Mouse (Mus musculus): ENCODE measurements around the gene Slc25a18.

Slc25a18 gene

GRCm38 (mm10) chr6:120773149-120773628 is at the start of gene Slc25a18:
Gene Slc25a18, plus strand, starts transcription at chr6:120773578.
- no peak for DNase-seq (ENCODE audit: low read depth)

- no peak for DNase-seq (ENCODE audit: low read depth)
Measured at GRCm38 (mm10) chr6:120725986-120726385, 47.4 kb upstream of the Slc25a18 start.

GRCm38 (mm10) chr6:120736011-120736410 is 37.4 kb upstream of the Slc25a18 start:
- DNase-seq (ENCODE audit: low read depth): no peak

GRCm38 (mm10) chr6:120736566-120736965 is 36.8 kb upstream of the Slc25a18 start:
- peak; percentile 8 for DNase-seq (ENCODE audit: low read depth)

- DNase-seq (ENCODE audit: low read depth): no peak
Measured at GRCm38 (mm10) chr6:120743130-120743529, 30.2 kb upstream of the Slc25a18 start.

GRCm38 (mm10) chr6:120744266-120744665 is 29.1 kb upstream of the Slc25a18 start:
- no peak for DNase-seq (ENCODE audit: low read depth)

GRCm38 (mm10) chr6:120746416-120746815 is 27.0 kb upstream of the Slc25a18 start:
- no peak for DNase-seq (ENCODE audit: low read depth)

GRCm38 (mm10) chr6:120761151-120761550 is 12.2 kb upstream of the Slc25a18 start:
- DNase-seq (ENCODE audit: low read depth): no peak

GRCm38 (mm10) chr6:120769972-120770371 is 3.4 kb upstream of the Slc25a18 start:
- DNase-seq (ENCODE audit: low read depth): no peak

- DNase-seq (ENCODE audit: low read depth): no peak
Measured at GRCm38 (mm10) chr6:120771366-120771765, 2.0 kb upstream of the Slc25a18 start.

- DNase-seq (ENCODE audit: low read depth): no peak
Measured at GRCm38 (mm10) chr6:120772025-120772424, 1.4 kb upstream of the Slc25a18 start.

GRCm38 (mm10) chr6:120773763-120774162 is 385 bp downstream of the Slc25a18 start:
- no peak for DNase-seq (ENCODE audit: low read depth)

- no peak for DNase-seq (ENCODE audit: low read depth)
Measured at GRCm38 (mm10) chr6:120776286-120776685, 2.9 kb downstream of the Slc25a18 start.

GRCm38 (mm10) chr6:120777533-120777932 is 4.2 kb downstream of the Slc25a18 start:
- DNase-seq (ENCODE audit: low read depth): no peak

GRCm38 (mm10) chr6:120778226-120778625 is 4.8 kb downstream of the Slc25a18 start:
- DNase-seq (ENCODE audit: low read depth): no peak

GRCm38 (mm10) chr6:120782948-120783347 is 9.6 kb downstream of the Slc25a18 start:
- DNase-seq (ENCODE audit: low read depth): no peak

- DNase-seq (ENCODE audit: low read depth): no peak
Measured at GRCm38 (mm10) chr6:120784351-120784750, 11.0 kb downstream of the Slc25a18 start.

GRCm38 (mm10) chr6:120788068-120788607 is 14.8 kb downstream of the Slc25a18 start:
- no peak for DNase-seq (ENCODE audit: low read depth)

- no peak for DNase-seq (ENCODE audit: low read depth)
Measured at GRCm38 (mm10) chr6:120788904-120789303, 15.5 kb downstream of the Slc25a18 start.

GRCm38 (mm10) chr6:120790153-120790552 is 16.8 kb downstream of the Slc25a18 start:
- no peak for DNase-seq (ENCODE audit: low read depth)

GRCm38 (mm10) chr6:120790717-120791116 is 17.3 kb downstream of the Slc25a18 start:
- DNase-seq (ENCODE audit: low read depth): no peak

- DNase-seq (ENCODE audit: low read depth): no peak
Measured at GRCm38 (mm10) chr6:120792947-120793346, 19.6 kb downstream of the Slc25a18 start.

- no peak for DNase-seq (ENCODE audit: low read depth)
Measured at GRCm38 (mm10) chr6:120795422-120796086, 22.2 kb downstream of the Slc25a18 start.

- no peak for DNase-seq (ENCODE audit: low read depth)
Measured at GRCm38 (mm10) chr6:120796111-120796510, 22.7 kb downstream of the Slc25a18 start.
